ENCODE assay signal across 7 mouse cellular contexts in the genomic region with DNA sequence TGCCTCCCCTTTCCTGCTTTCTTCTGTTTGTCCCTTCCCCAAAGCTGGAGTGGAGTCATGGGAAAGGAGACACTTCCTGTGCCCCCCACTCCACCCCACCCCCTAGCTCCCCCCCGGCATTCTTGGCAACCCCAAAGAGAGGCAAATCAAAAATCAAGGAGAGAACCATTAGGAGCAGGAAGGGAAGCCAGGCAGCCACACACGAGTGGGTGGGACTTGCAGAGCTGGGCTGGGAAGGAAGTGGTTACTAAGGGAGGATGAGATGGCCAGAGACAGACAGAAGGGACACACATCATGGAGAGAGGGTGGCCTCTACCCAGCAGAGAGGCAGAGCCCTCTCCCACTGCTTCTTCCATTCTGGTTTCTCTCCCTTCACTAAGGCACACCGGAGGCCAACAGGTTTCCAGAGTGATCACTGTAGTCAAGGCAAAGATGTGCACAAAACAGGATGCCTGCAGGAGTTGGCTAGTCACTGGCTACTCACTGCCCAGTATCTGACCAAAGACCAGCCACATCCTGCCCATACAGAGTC. TPM values are rescaled to one million over a fixed set of nuclear protein-coding genes. Genes with fewer than 3 reads are reported as not detected.
DNase-seq lines count a peak whose midpoint lies in the region; ATAC-seq and TF ChIP-seq lines count a peak whose summit lies in the region.

No protein-coding gene starts in this region.

- H3K9ac ChIP-seq in heart, embryonic 14.5 days (ENCODE audit: low read length) = peak overlapping the region; percentile 39
- H3K9ac ChIP-seq in limb, embryonic 14.5 days (ENCODE audit: low read depth, low read length, severe bottlenecking) = peak overlapping the region; percentile 25; the same call in 1 of the 2 replicates
- H3K9ac ChIP-seq in midbrain, postnatal 0 days (replicated peaks; ENCODE audit: low read length, poor library complexity, severe bottlenecking) = no peak overlapping the region

- 36% methylated on average over 3 of the region's 3 CpGs for WGBS in heart, embryonic 14.5 days
- WGBS in limb, embryonic 14.5 days = 31% methylated on average over 3 of the region's 3 CpGs
- 39% methylated on average over 3 of the region's 3 CpGs for WGBS in midbrain, postnatal 0 days

- H3K27me3 ChIP-seq in heart, embryonic 14.5 days (ENCODE audit: control insufficient read depth, insufficient read depth, low read length) = no peaks in the 10 kb centered on the region
- no peaks in the 10 kb centered on the region for H3K27me3 ChIP-seq in limb, embryonic 14.5 days (ENCODE audit: control insufficient read depth, insufficient read depth, low read length)
- no peaks in the 10 kb centered on the region for H3K27me3 ChIP-seq in midbrain, postnatal 0 days (ENCODE audit: insufficient read depth, low read length)

- H3K4me1 ChIP-seq in heart, embryonic 14.5 days (ENCODE audit: control insufficient read depth in 2 of 2, insufficient read depth in 2 of 2, low read length in 2 of 2) = peaks cover 62 to 73% of the 10 kb centered on the region in 2 experiments
- peaks cover 68% of the 10 kb centered on the region for H3K4me1 ChIP-seq in limb, embryonic 14.5 days (ENCODE audit: control insufficient read depth, insufficient read depth, low read length)
- peaks cover 28% of the 10 kb centered on the region for H3K4me1 ChIP-seq in midbrain, postnatal 0 days (ENCODE audit: insufficient read depth, low read length)

- ATAC-seq in activated CD4-positive, CD25-positive, alpha-beta regulatory T cell, adult 4 months = peak; percentile 17
- ATAC-seq in heart, embryonic 14.5 days (ENCODE audit: insufficient number of reproducible peaks, insufficient read depth, low FRiP score, low read depth) = no peak
- ATAC-seq in limb, embryonic 14.5 days (ENCODE audit: low FRiP score, low read depth) = no peak
- no peak for ATAC-seq in midbrain, postnatal 0 days (ENCODE audit: low FRiP score)

- H3K36me3 ChIP-seq in heart, embryonic 14.5 days (ENCODE audit: control insufficient read depth, insufficient read depth, low read length) = no peaks in the 10 kb centered on the region
- no peaks in the 10 kb centered on the region for H3K36me3 ChIP-seq in limb, embryonic 14.5 days (ENCODE audit: control insufficient read depth, insufficient read depth, low read length)
- no peaks in the 10 kb centered on the region for H3K36me3 ChIP-seq in midbrain, postnatal 0 days (ENCODE audit: insufficient read depth, low read length)

- peak; percentile 52 for DNase-seq in CD4-positive, CD25-positive, alpha-beta regulatory T cell, adult 2 months (ENCODE audit: low read depth, low spot score)
- no peak for DNase-seq in limb, embryonic 14.5 days (ENCODE audit: low spot score)
- no peak for DNase-seq in midbrain, postnatal 0 days (ENCODE audit: low spot score)
- no peak for DNase-seq in frontal cortex, postnatal 10 days (ENCODE audit: low spot score in 2 of 2)
- no peak for DNase-seq in cerebellum, postnatal 14 days

- H3K27ac ChIP-seq in heart, embryonic 14.5 days (replicated peaks in 1 of 2; ENCODE audit: control insufficient read depth in 1 of 2, insufficient read depth in 1 of 2, low read depth in 2 of 2, low read length in 2 of 2) = peak overlapping the region; percentile 88 to 91
- peak overlapping the region; percentile 86 for H3K27ac ChIP-seq in limb, embryonic 14.5 days (replicated peaks; ENCODE audit: low read depth, low read length)
- peak overlapping the region; percentile 73 for H3K27ac ChIP-seq in midbrain, postnatal 0 days (ENCODE audit: low read depth, low read length)

- TF ChIP-seq CTCF in midbrain, postnatal 0 days (IDR thresholded peaks at IDR 0.05) = no peak

- no peak overlapping the region for H3K4me3 ChIP-seq in heart, embryonic 14.5 days (ENCODE audit: control insufficient read depth in 1 of 2, insufficient read depth in 1 of 2, low read depth in 1 of 2, low read length in 2 of 2)
- H3K4me3 ChIP-seq in limb, embryonic 14.5 days (replicated peaks; ENCODE audit: low read length) = no peak overlapping the region
- no peak overlapping the region for H3K4me3 ChIP-seq in midbrain, postnatal 0 days (ENCODE audit: low read depth, low read length)

- TF ChIP-seq POLR2A in limb, embryonic 14.5 days (IDR thresholded peaks at IDR 0.05; ENCODE audit: borderline replicate concordance, extremely low read depth, insufficient read depth, insufficient read length) = no peak

- H3K9me3 ChIP-seq in heart, embryonic 14.5 days (ENCODE audit: control insufficient read depth, low read length) = no peaks in the 10 kb centered on the region
- no peaks in the 10 kb centered on the region for H3K9me3 ChIP-seq in limb, embryonic 14.5 days (ENCODE audit: control insufficient read depth, low read length)
- H3K9me3 ChIP-seq in midbrain, postnatal 0 days (ENCODE audit: low read length) = no peaks in the 10 kb centered on the region

- H3K4me2 ChIP-seq in heart, embryonic 14.5 days (ENCODE audit: low read length) = peak overlapping the region; percentile 42
- peak overlapping the region; percentile 27 for H3K4me2 ChIP-seq in limb, embryonic 14.5 days (replicated peaks; ENCODE audit: low read depth, low read length, severe bottlenecking)
- H3K4me2 ChIP-seq in midbrain, postnatal 0 days (ENCODE audit: low read depth, low read length, poor library complexity, severe bottlenecking) = no peak overlapping the region

RNA-seq across cellular contexts. Expression of gene Ski, which starts 43.3 kb away (rescaled TPM):
- polyA plus RNA-seq in activated CD4-positive, CD25-positive, alpha-beta regulatory T cell, adult 4 months (2017; shearing (Covaris generic)) = 10 to 100 TPM; 24.7 to 25.0 TPM
- 16.2 TPM in 2 replicates for polyA plus RNA-seq in heart, embryonic 14.5 days (2014; fragmentation: Nextera tagmentation; extraction: Ambion mirVana)
- 88.7 and 109 TPM in 2 replicates for polyA plus RNA-seq in limb, embryonic 14.5 days (2012; rRNA removed)
- polyA plus RNA-seq in limb, embryonic 14.5 days (2014; fragmentation: Nextera tagmentation; extraction: Ambion mirVana) = 44.0 and 47.5 TPM in 2 replicates
- 59.8 and 63.1 TPM in 2 replicates for total RNA-seq in midbrain, postnatal 0 days (2014; rRNA removed)
- polyA plus RNA-seq in midbrain, postnatal 0 days (2015; fragmentation: Nextera tagmentation; extraction: Ambion mirVana) = 7.1 and 8.4 TPM in 2 replicates
